Mouse (Mus musculus) liver, adult (tissue): ENCODE results near the gene Rarb.
A peak's percentile ranks its signal among the peaks of the same experiment; 100 is the strongest.

ENCODE experiments used
- GATA4 ChIP-seq: IDR thresholded peaks from 2 replicates; pipeline ENCODE4 v1.6.1; 2014; ENCODE audit warnings: mild to moderate bottlenecking, low read length; ENCODE audit not compliant: insufficient replicate concordance

Rarb gene

DNA sequence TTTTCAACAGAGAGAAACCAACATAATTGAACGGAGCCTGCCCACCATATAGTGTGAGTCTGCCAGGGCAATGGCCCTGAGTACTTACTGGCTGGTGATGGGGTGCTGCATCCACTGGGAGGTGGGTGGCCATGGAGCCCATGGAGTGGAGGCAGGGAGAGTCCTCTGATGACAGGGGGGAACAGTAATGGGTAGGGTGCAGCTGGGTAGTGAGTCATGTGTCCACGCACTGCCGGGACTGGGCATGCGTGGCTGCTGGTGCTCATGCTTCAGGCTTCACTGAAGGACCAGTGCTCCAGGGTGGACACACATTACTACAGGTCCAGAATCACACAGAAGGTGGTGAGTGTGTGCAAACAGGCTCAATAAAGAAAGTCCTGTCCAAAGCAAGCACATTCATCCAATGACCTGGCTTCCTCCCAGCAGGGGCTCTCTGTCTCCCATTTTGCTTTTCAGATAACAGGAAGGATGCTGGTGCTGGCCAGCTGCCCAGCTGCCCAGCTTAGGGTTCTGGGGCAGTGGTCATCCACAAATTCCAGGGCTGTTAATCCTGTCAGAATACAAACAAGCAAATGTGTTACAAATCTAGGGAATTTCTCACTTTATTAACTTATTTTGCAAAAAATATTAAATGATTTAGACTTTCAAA is at the start of gene Rarb:
TSS of gene Rarb (minus strand) at position 555 of the 649 bp plus-strand sequence.
- TF ChIP-seq GATA4: no peak

DNA sequence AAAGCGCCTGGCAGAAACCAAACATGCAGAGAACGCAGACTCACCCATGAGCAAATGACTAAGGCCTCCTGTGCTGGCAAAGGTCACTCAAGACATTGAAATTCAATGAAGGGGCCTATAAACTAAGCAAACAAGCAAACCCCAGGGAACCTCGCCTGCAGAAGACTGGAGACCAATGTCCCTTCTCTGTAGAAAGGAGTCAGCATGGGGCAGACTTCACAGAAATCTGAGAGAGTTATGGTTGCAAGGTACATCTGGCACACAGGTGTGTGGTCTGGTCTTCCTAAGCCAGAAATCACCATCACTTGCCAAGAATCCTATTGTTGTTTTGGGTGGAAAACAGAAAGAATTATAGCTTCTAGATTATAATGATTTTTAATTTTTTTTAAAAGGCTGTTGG is 23.1 kb upstream of the Rarb start:
- TF ChIP-seq GATA4: no peak

GRCm38 (mm10) chr14:16841597-16841989 is 22.6 kb upstream of the Rarb start:
- TF ChIP-seq GATA4: no peak

DNA sequence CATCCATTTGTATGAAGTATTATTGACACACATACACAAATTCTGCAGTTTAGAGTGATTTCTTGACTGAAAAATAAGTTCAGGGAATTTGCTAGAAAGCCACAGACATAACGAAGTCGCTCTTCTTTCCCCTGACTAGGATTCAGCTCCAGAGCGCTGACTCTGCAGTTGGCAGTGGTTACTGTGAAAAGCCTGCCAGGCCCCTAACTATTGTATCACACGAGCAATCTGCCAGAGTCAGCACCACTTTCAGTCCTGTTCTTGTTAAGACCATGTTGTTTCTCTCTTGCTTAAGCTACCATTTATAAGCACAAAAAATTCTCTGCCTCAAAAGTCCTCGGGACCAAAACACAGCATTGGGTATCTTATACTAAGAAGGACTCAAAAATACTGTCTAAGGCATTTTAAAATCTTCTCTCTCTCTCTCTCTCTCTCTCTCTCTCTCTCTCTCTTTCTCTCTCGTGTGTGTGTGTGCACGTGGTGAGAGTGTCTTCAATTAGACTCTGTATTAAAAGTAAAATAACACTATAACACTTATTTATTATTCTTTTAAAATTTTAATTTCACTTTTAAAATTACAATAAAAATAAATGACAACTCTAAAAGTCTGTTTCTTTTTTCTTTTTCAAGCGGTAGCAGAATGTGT is 22.1 kb upstream of the Rarb start:
- TF ChIP-seq GATA4: no peak

GRCm38 (mm10) chr14:16840135-16840534 is 21.2 kb upstream of the Rarb start:
- TF ChIP-seq GATA4: no peak

GRCm38 (mm10) chr14:16815096-16815741 is 3.7 kb downstream of the Rarb start:
- TF ChIP-seq GATA4: no peak

DNA sequence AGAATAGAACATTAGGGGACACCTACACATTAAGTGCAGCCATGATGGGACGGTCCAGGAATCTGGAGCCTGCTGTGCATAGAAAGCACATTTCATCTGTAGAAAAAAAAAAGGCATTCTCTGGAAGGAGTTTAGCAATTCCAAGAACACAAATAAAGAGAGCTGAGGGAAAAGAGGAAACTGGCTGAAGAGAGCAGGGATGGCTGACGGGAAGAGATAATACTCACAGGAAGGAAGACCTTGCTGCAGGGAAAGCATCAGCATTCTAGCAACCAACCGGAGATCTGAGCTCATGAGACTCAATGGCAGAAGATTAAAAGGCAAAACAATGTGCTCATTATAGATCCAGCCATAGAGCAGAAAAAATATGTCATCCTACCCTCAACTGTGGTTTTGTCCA is 12.8 kb downstream of the Rarb start:
- TF ChIP-seq GATA4: peak; percentile 94

GRCm38 (mm10) chr14:16790161-16790560 is 28.8 kb downstream of the Rarb start:
- no peak for TF ChIP-seq GATA4

GRCm38 (mm10) chr14:16781942-16782541 is 36.9 kb downstream of the Rarb start:
- TF ChIP-seq GATA4: no peak

DNA sequence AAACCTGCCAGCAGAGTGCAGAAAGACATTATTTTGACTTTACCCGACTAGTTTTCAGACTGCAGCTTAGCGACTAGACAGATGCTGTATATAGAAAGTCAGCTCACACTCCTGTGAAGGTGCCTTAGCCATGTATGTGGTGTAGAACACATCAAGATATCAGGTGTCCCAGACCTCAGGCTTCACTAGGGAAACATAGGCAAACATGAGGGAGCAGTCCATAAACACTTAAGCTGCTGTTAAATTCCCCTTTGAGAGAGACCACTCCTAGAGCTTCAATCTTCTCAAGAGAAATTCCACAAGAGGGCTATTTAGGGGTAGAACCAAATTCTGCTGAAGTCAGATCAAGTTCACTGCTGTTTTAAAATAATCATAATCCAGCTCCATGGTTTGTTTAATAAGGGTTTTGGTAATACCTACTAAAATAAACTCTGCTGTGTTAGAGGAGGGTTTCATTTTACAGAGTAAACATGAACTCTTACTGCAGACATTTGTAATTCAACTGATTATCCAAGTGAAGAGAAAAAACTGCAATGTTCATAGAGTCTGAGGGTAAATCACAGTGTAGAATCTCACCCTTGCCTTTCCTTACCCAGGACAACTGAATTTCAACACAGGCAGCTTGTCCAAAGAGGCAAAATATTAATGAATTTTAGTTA is 42.1 kb downstream of the Rarb start:
- TF ChIP-seq GATA4: no peak

GRCm38 (mm10) chr14:16772927-16773326 is 46.0 kb downstream of the Rarb start:
- no peak for TF ChIP-seq GATA4

- no peak for TF ChIP-seq GATA4
Measured at GRCm38 (mm10) chr14:16765891-16766290, 53.1 kb downstream of the Rarb start.

GRCm38 (mm10) chr14:16762773-16763172 is 56.2 kb downstream of the Rarb start:
- TF ChIP-seq GATA4: no peak

DNA sequence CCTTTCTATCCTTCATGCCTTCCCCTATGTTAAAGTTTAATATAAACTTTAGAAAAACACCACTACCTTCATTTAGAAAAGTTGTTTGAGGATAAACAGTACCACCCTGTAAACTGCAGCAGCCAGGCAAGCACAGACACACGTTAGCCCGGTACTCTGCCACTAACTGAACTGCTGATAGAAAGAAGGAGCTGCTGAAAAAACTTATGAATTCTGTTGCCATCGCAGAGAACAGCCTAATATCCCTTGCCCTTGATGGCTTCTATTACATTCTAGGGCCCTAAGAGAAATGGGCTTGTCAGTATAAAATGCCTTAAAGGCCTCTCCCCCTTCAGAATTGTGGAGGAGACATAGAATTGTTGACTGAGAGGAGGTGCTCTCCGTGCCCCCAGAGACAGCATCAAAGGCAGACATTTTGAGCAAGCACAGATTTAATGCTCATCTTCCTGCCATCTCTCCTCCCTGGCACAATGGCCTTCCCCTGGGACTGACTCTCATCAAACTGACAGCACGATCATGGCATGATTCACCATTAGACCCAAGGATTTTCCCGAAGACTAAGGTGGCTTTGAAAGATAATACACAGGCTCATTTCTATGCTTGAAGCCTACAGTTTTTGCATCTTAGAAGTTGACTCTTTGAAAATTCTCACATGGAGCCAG is 60.1 kb downstream of the Rarb start:
- no peak for TF ChIP-seq GATA4

GRCm38 (mm10) chr14:16752648-16753047 is 66.3 kb downstream of the Rarb start:
- TF ChIP-seq GATA4: no peak
